Mouse (Mus musculus) kidney, embryonic 14.5 days (tissue): ENCODE measurements around the gene Iqgap1. TPM values are rescaled to one million over a fixed set of nuclear protein-coding genes. Genes with fewer than 3 reads are reported as not detected.
"Not testable (repeated sequence)": the region's sequence is repeated elsewhere in the genome, so short reads cannot be mapped to it uniquely, and the experiment has no call there.

ENCODE experiments used
- ATAC-seq: fragments of 200-750 bp; cut with Nextera tagmentation; 2 replicates; pipeline ENCODE4 v1.8.0; 2017; ENCODE audit warnings: moderate number of reproducible peaks, mild to moderate bottlenecking, moderate TSS enrichment, moderate library complexity; ENCODE audit not compliant: low FRiP score, low TSS enrichment
- H3K27ac ChIP-seq: fragments of 300-500 bp; sonication (generic); 2 replicates; pipeline ENCODE4 v1.5.1; 2014; ENCODE audit warnings: low read depth, mild to moderate bottlenecking, low read length, moderate library complexity, mixed read lengths
- H3K27me3 ChIP-seq: fragments of 300-500 bp; sonication (generic); 2 replicates; pipeline ENCODE4 v1.6.1; 2014; ENCODE audit warnings: mild to moderate bottlenecking, low read length; ENCODE audit not compliant: control insufficient read depth, insufficient read depth
- H3K36me3 ChIP-seq: fragments of 300-500 bp; sonication (generic); 2 replicates; pipeline ENCODE4 v1.6.1; 2014; ENCODE audit warnings: low read length, mixed read lengths; ENCODE audit not compliant: control insufficient read depth, insufficient read depth
- H3K4me1 ChIP-seq: fragments of 300-500 bp; sonication (generic); 2 replicates; pipeline ENCODE4 v1.6.1; 2014; ENCODE audit warnings: low read length, mixed read lengths; ENCODE audit not compliant: control insufficient read depth, insufficient read depth
- H3K4me2 ChIP-seq: fragments of 300-500 bp; sonication (generic); replicated peaks from 2 replicates; pipeline ENCODE4 v1.6.1; 2014; ENCODE audit warnings: low read depth, mild to moderate bottlenecking, low read length
- H3K4me3 ChIP-seq: fragments of 300-500 bp; sonication (generic); 2 replicates; pipeline ENCODE4 v1.5.1; 2014; ENCODE audit warnings: mild to moderate bottlenecking, low read length
- H3K9ac ChIP-seq: fragments of 300-500 bp; sonication (generic); 2 replicates; pipeline ENCODE4 v1.6.1; 2014; ENCODE audit warnings: low read depth, mild to moderate bottlenecking, low read length, moderate library complexity
- H3K9me3 ChIP-seq: fragments of 300-500 bp; sonication (generic); 2 replicates; pipeline ENCODE4 v1.6.1; 2016; ENCODE audit warnings: low read length; ENCODE audit not compliant: control insufficient read depth
- WGBS: fragments of 180-500 bp; shearing (Covaris S2); extraction: QIAGEN DNeasy Blood & Tissue Kit; methylation state at CpG from one replicate; pipeline ENCODE4 v1.1.7; 2014; 5-methylcytosine and 5-hydroxymethylcytosine counted together
- polyA plus RNA-seq: library from polyadenylated mRNA; unstranded; fragments of >200 nt; fragmentation: Nextera tagmentation; extraction: Ambion mirVana; gene quantifications from 2 replicates; pipeline ENCODE4 v1.2.1, GENCODE M21; 2014

Gene Iqgap1
- polyA plus RNA-seq, 1 experiment from 2014 or later, result 110 TPM

- H3K27ac ChIP-seq, result no peak overlapping the region
- H3K4me3 ChIP-seq, result no peak overlapping the region
- no peaks in the 10 kb centered on the region for H3K9me3 ChIP-seq
- no peaks in the 10 kb centered on the region for H3K27me3 ChIP-seq
- H3K4me1 ChIP-seq, result 0 out of 2 replicates have a peak, but pooled peaks cover 3% of the 10 kb centered on the region
- H3K36me3 ChIP-seq, result no peaks in the 10 kb centered on the region
- no peak overlapping the region for H3K4me2 ChIP-seq
- no peak overlapping the region for H3K9ac ChIP-seq
- ATAC-seq, result no peak
Observed at GRCm38 (mm10) chr7:80839755-80840154, 14.0 kb upstream of the Iqgap1 start.

GRCm38 (mm10) chr7:80838247-80838646, 12.5 kb upstream of the Iqgap1 start:
- no peak overlapping the region; the same call in 1 of the 2 replicates for H3K9ac ChIP-seq
- ATAC-seq, result no peak
- H3K27ac ChIP-seq, result no peak overlapping the region

GRCm38 (mm10) chr7:80837736-80838135, 12.0 kb upstream of the Iqgap1 start:
- WGBS, result 44% methylated on average over 9 of the region's 9 CpGs
- no peak overlapping the region; the same call in 1 of the 2 replicates for H3K9ac ChIP-seq
- H3K27me3 ChIP-seq, result no peaks in the 10 kb centered on the region
- no peak overlapping the region for H3K4me2 ChIP-seq
- 0 out of 2 replicates have a peak, but pooled peaks cover 5% of the 10 kb centered on the region for H3K4me1 ChIP-seq
- H3K36me3 ChIP-seq, result no peaks in the 10 kb centered on the region
- H3K4me3 ChIP-seq, result no peak overlapping the region
- no peak for ATAC-seq
- no peaks in the 10 kb centered on the region for H3K9me3 ChIP-seq
- H3K27ac ChIP-seq, result no peak overlapping the region

More at GRCm38 (mm10) chr7:80838247-80838646, 12.5 kb upstream of the Iqgap1 start:
- H3K4me2 ChIP-seq, result no peak overlapping the region
- 0 out of 2 replicates have a peak, but pooled peaks cover 3% of the 10 kb centered on the region for H3K4me1 ChIP-seq
- no peak overlapping the region for H3K4me3 ChIP-seq
- H3K27me3 ChIP-seq, result no peaks in the 10 kb centered on the region
- WGBS, result 44% methylated on average over 7 of the region's 7 CpGs
- no peaks in the 10 kb centered on the region for H3K36me3 ChIP-seq
- no peaks in the 10 kb centered on the region for H3K9me3 ChIP-seq

- 0 out of 2 replicates have a peak, but pooled peaks cover 5% of the 10 kb centered on the region for H3K4me1 ChIP-seq
- no peaks in the 10 kb centered on the region for H3K36me3 ChIP-seq
- WGBS, result 69% methylated on average over 4 of the region's 4 CpGs
- H3K4me2 ChIP-seq, result no peak overlapping the region
- no peak for ATAC-seq
- no peaks in the 10 kb centered on the region for H3K9me3 ChIP-seq
- no peak overlapping the region for H3K4me3 ChIP-seq
- H3K9ac ChIP-seq, result no peak overlapping the region
- H3K27ac ChIP-seq, result no peak overlapping the region
- H3K27me3 ChIP-seq, result no peaks in the 10 kb centered on the region
Observed at GRCm38 (mm10) chr7:80835984-80836652, 10.3 kb upstream of the Iqgap1 start.

- WGBS, result 36% methylated on average over 12 of the region's 12 CpGs
Observed at GRCm38 (mm10) chr7:80833651-80834532, 8.1 kb upstream of the Iqgap1 start.

GRCm38 (mm10) chr7:80832996-80833650, 7.3 kb upstream of the Iqgap1 start:
- H3K9me3 ChIP-seq, H3K27me3 ChIP-seq, H3K4me3 ChIP-seq, H3K36me3 ChIP-seq, H3K27ac ChIP-seq, H3K4me1 ChIP-seq, H3K9ac ChIP-seq: not testable (repeated sequence)
- 0 out of 2 replicates have a peak overlapping the region, but pooled peaks have one; percentile 4 for H3K4me2 ChIP-seq
- ATAC-seq, result peak; percentile 86
- WGBS, result 15% methylated on average over 13 of the region's 14 CpGs

More at GRCm38 (mm10) chr7:80833651-80834532, 8.1 kb upstream of the Iqgap1 start:
- ATAC-seq, result no peak
- Histone ChIP-seq H3K9me3 (no peaks in the 10 kb centered on the region), H3K4me3 (no peak overlapping the region), H3K4me2 (no peak overlapping the region), H3K27ac (no peak overlapping the region), H3K36me3 (no peaks in the 10 kb centered on the region), H3K27me3 (no peaks in the 10 kb centered on the region), H3K9ac (no peak overlapping the region), H3K4me1 (0 out of 2 replicates have a peak, but pooled peaks cover 5% of the 10 kb centered on the region)

- Histone ChIP-seq H3K9ac (no peak overlapping the region), H3K27me3 (no peaks in the 10 kb centered on the region), H3K27ac (no peak overlapping the region), H3K4me2 (no peak overlapping the region), H3K4me3 (no peak overlapping the region), H3K9me3 (no peaks in the 10 kb centered on the region), H3K36me3 (no peaks in the 10 kb centered on the region), H3K4me1 (0 out of 2 replicates have a peak, but pooled peaks cover 2% of the 10 kb centered on the region)
- no peak; the same call in 1 of the 2 replicates for ATAC-seq
- WGBS, result 28% methylated on average over 4 of the region's 4 CpGs
Observed at GRCm38 (mm10) chr7:80832191-80832590, 6.4 kb upstream of the Iqgap1 start.

GRCm38 (mm10) chr7:80830193-80830803, 4.5 kb upstream of the Iqgap1 start:
- no peaks in the 10 kb centered on the region for H3K36me3 ChIP-seq
- no peak overlapping the region for H3K27ac ChIP-seq
- WGBS, result 72% methylated on average over 15 of the region's 15 CpGs

More at GRCm38 (mm10) chr7:80830193-80830803, 4.5 kb upstream of the Iqgap1 start:
- Histone ChIP-seq H3K9ac (no peak overlapping the region), H3K4me2 (no peak overlapping the region), H3K4me1 (peaks cover 16% of the 10 kb centered on the region; the same call in 1 of the 2 replicates), H3K27me3 (no peaks in the 10 kb centered on the region), H3K4me3 (no peak overlapping the region), H3K9me3 (no peaks in the 10 kb centered on the region)
- no peak for ATAC-seq
